Mouse (Mus musculus): Measurements from ENCODE around the gene Tmem50b. TPM values are rescaled to one million over a fixed set of nuclear protein-coding genes. Genes with fewer than 3 reads are reported as not detected.

Tmem50b gene
- polyA plus RNA-seq, 1 experiment: 47.8 TPM

- WGBS: 70% methylated on average over 5 of the region's 5 CpGs
- no peak for DNase-seq (ENCODE audit: low read depth, low spot score)
Measured at GRCm38 (mm10) chr16:91612525-91612924, 14.9 kb upstream of the Tmem50b start.

GRCm38 (mm10) chr16:91611248-91611647 is 13.6 kb upstream of the Tmem50b start:
- DNase-seq (ENCODE audit: low read depth, low spot score): no peak
- 60% methylated on average over 11 of the region's 11 CpGs for WGBS

GRCm38 (mm10) chr16:91609501-91610245 is 12.1 kb upstream of the Tmem50b start:
- WGBS: 22% methylated on average over 9 of the region's 9 CpGs
- DNase-seq (ENCODE audit: low read depth, low spot score): no peak

GRCm38 (mm10) chr16:91606958-91607357 is 9.4 kb upstream of the Tmem50b start:
- DNase-seq (ENCODE audit: low read depth, low spot score): no peak
- 67% methylated on average over 8 of the region's 8 CpGs for WGBS

- WGBS: 74% methylated on average over 6 of the region's 6 CpGs
Measured at GRCm38 (mm10) chr16:91605156-91605555, 7.6 kb upstream of the Tmem50b start.

GRCm38 (mm10) chr16:91601693-91602092 is 4.1 kb upstream of the Tmem50b start:
- DNase-seq (ENCODE audit: low read depth, low spot score): no peak
- WGBS: 58% methylated on average over 9 of the region's 9 CpGs

More at GRCm38 (mm10) chr16:91605156-91605555, 7.6 kb upstream of the Tmem50b start:
- no peak for DNase-seq (ENCODE audit: low read depth, low spot score)

GRCm38 (mm10) chr16:91601081-91601480 is 3.5 kb upstream of the Tmem50b start:
- WGBS: 18% methylated on average over 4 of the region's 4 CpGs
- DNase-seq (ENCODE audit: low read depth, low spot score): no peak

- no peak for DNase-seq (ENCODE audit: low read depth, low spot score)
Measured at GRCm38 (mm10) chr16:91599242-91599641, 1.6 kb upstream of the Tmem50b start.

- DNase-seq (ENCODE audit: low read depth, low spot score): no peak
- under 1% methylated on average over 75 of the region's 75 CpGs for WGBS
Measured at GRCm38 (mm10) chr16:91596779-91597671, 575 bp downstream of the Tmem50b start.

GRCm38 (mm10) chr16:91596397-91596778 is 1.2 kb downstream of the Tmem50b start:
- no peak for DNase-seq (ENCODE audit: low read depth, low spot score)
- 9% methylated on average over 9 of the region's 9 CpGs for WGBS

- WGBS: 83% methylated on average over 6 of the region's 6 CpGs
- DNase-seq (ENCODE audit: low read depth, low spot score): no peak
Measured at GRCm38 (mm10) chr16:91595076-91595475, 2.5 kb downstream of the Tmem50b start.

GRCm38 (mm10) chr16:91593262-91593661 is 4.3 kb downstream of the Tmem50b start:
- DNase-seq (ENCODE audit: low read depth, low spot score): no peak

GRCm38 (mm10) chr16:91592162-91592561 is 5.4 kb downstream of the Tmem50b start:
- DNase-seq (ENCODE audit: low read depth, low spot score): no peak
- WGBS: 74% methylated on average over 8 of the region's 8 CpGs

More at GRCm38 (mm10) chr16:91593262-91593661, 4.3 kb downstream of the Tmem50b start:
- WGBS: 50% methylated on average over 3 of the region's 3 CpGs

- DNase-seq (ENCODE audit: low read depth, low spot score): no peak
- 92% methylated on average over 3 of the region's 3 CpGs for WGBS
Measured at GRCm38 (mm10) chr16:91588703-91589102, 8.9 kb downstream of the Tmem50b start.

- no peak for DNase-seq (ENCODE audit: low read depth, low spot score)
- WGBS: 52% methylated on average over 6 of the region's 6 CpGs
Measured at GRCm38 (mm10) chr16:91587730-91588453, 9.7 kb downstream of the Tmem50b start.

GRCm38 (mm10) chr16:91586244-91586643 is 11.4 kb downstream of the Tmem50b start:
- DNase-seq (ENCODE audit: low read depth, low spot score): no peak
- 87% methylated on average over 6 of the region's 6 CpGs for whole genome bisulfite sequencing

- no peak for DNase-seq (ENCODE audit: low read depth, low spot score)
- 85% methylated on average over 5 of the region's 5 CpGs for WGBS
Measured at GRCm38 (mm10) chr16:91585617-91586016, 12.0 kb downstream of the Tmem50b start.

GRCm38 (mm10) chr16:91582307-91582706 is 15.3 kb downstream of the Tmem50b start:
- DNase-seq (ENCODE audit: low read depth, low spot score): no peak
- 69% methylated on average over 2 of the region's 2 CpGs for WGBS

GRCm38 (mm10) chr16:91578980-91579720 is 18.4 kb downstream of the Tmem50b start:
- DNase-seq (ENCODE audit: low read depth, low spot score): no peak
- 69% methylated on average over 14 of the region's 14 CpGs for WGBS

Measured in large intestine, adult 2 months (tissue).